Mouse (Mus musculus) adrenal gland, postnatal 14 days (tissue): ENCODE measurements around the gene Ola1. TPM values are rescaled to one million over a fixed set of nuclear protein-coding genes. Genes with fewer than 3 reads are reported as not detected.

Source experiments
- DNase-seq: peaks from one replicate; pipeline ENCODE4 v3.0.0; 2021; ENCODE audit warnings: mixed read lengths
- long read RNA-seq, 2 experiments: library from polyadenylated mRNA; stranded (forward); transcript quantifications; one replicate each; pipeline ENCODE4 v2.0.0; 2021
- total RNA-seq: library from RNA; stranded (reverse); gene quantifications from 2 replicates; pipeline ENCODE4 v1.2.3, GENCODE M21; 2021

Gene Ola1
- total RNA-seq: 45.0 and 47.3 TPM in 2 replicates
- long read RNA-seq, experiment 1, transcript Ola1-201 (11 exons, 2,175 nt): major isoform, 18 of 23 reads
- long read RNA-seq, experiment 1, partial matches to known transcripts: 2 of 23 reads
- long read RNA-seq, experiment 1, other reads (novel, unspliced or antisense): 1 of 23 reads
- long read RNA-seq, experiment 2, transcript Ola1-201 (11 exons, 2,175 nt): major isoform, 18 of 26 reads
- long read RNA-seq, experiment 2, partial matches to known transcripts: 7 of 26 reads
- long read RNA-seq, experiment 2, other reads (novel, unspliced or antisense): 1 of 26 reads

- no peak for DNase-seq
These were observed at the start of gene Ola1 for GRCm38 (mm10) chr2:73218913-73219312. Gene Ola1 (minus strand): TSS chr2:73218924.

- no peak for DNase-seq
These were observed 49.6 kb upstream of the Ola1 start for GRCm38 (mm10) chr2:73268281-73268680.

DNA sequence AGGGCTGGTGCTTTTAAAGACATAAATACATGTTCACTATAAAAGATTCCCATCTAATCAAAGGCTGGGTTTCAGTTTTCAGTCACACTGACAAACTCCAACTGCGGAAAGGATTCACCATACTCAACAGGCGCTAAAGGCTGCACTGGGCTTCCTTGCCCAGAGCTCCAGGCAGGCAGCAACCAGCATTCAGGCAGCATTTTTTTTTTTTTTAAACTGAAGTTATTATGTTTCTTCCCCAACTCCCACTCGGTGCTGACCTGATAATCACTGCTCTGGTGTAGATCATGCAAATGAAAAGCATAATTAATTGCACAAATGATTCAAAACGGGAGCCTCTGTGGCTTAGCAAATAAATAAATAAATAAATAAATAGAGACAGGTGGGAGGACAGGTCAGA, 49.1 kb upstream of the Ola1 start:
- DNase-seq: no peak

DNA sequence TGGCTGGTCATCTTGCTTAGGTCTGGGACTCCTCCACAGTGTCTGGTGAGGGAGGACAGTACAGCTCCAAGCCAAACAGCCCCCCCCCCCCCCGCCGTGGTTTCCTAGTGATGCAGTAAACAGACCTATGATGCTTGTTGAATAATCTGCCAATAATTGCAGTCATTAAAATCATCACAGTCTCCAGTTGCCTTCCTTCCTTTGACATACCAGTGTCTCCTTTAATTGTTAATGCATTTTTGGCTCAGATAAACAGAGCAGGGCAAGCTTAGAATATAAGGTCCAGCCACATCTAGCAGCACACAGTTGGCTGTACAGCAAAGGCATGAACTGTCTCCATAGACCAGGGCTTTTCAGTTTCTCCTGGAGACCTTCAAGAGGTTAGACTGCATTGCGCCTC, 48.5 kb upstream of the Ola1 start:
- DNase-seq: no peak

- no peak for DNase-seq
These were observed 47.9 kb upstream of the Ola1 start for GRCm38 (mm10) chr2:73266623-73267022.

DNA sequence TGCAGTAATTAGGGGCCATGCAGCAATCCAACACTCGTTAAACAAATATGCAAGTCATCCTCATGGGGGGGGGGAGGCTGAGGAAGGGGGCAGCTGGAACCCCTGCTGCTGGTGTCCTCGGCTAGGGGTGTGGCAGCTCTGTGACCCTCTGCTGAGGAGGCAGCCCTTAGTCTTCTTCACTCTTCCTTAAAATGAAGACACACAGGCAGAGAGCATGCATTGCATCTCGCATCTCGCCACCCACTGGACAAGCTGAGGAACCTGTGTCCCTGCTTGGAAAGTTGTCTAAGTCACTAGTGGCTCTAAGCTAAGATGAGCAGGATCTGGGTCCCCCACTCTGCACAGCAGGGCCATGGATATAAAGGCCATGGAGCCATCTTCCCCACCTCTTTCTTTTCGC, 47.3 kb upstream of the Ola1 start:
- DNase-seq: no peak

DNA sequence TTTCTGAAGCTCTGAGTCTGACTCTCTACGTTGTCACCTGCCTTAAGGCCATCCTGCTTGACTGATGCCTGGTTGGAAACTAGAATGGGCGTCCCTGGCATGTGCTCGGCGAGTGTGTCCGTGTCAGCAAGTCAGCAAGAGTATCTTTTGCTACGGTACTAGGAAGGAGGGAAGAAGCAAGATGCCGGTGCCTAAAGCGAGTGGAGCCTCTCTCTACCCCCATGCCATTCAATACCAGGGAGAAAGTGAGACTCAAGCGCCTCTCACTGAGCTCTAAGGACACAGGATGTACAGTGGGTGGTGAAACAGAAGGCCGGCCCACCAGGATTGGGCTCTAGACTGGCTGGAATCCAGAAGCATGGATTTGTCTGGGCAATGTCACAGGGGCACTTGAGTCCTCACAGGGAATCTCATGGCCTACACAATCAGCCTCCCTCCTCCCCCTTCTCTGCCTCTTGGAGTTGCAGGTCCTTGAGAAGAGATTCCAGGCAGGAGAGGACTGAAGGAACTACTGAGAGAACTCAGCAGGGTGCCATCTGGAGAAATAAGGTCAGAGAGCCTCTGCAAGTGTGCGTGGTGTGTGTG, 46.0 kb upstream of the Ola1 start:
- no peak for DNase-seq

- peak; percentile 23 for DNase-seq
These were observed 45.3 kb upstream of the Ola1 start for GRCm38 (mm10) chr2:73263794-73264610.

DNA sequence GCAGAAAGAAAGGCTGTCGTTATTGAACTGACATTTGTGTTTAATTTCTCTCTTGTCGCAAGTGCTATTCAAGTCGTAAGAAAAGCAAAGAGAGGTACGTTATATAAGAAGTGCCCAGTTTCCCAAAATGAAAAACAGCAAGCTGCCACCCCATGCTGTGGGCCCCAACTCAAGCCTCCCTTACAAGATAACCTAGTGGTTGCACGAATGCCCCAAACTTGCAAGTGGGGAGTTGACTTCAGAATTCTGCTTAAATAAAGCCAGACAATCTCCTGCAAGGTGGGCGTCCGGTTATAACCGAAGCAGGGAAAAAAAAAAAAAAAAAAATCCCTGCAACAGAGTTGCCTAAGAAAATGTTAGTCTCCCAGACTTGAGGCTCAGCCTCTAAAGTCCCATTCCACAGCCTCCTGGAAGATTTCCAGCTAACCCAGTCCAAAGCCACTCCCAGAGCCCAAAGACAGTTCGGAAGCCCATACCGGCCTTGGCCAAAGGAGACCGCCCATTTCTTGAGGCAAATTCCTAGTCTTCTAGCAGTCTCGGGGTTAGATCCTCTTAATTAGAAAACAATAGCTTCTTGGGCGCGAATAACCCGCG, 44.5 kb upstream of the Ola1 start:
- peak; percentile 33 for DNase-seq

GRCm38 (mm10) chr2:73248701-73249100, 30.0 kb upstream of the Ola1 start:
- DNase-seq: no peak

DNA sequence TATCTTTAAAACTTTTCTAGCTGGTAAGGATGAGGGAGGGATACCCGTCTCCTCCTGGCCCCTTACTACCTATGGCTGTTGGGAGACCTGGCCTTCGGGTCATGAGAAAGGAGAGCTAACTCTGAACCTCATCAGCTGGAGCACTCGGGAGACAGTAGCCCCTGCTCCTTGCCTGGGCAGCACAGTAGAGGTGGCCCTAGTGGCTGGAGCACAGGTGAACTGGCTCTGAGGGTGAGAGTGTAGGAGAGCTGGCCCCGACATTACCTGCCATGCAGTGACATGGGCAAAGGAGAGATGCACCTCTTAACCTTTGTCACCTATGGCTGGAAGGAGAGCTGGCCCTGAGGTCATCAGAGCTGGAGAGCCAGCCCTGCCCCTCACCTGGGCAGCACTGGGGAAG, 22.6 kb upstream of the Ola1 start:
- no peak for DNase-seq

- DNase-seq: no peak
These were observed 12.4 kb upstream of the Ola1 start for GRCm38 (mm10) chr2:73231081-73231480.

DNA sequence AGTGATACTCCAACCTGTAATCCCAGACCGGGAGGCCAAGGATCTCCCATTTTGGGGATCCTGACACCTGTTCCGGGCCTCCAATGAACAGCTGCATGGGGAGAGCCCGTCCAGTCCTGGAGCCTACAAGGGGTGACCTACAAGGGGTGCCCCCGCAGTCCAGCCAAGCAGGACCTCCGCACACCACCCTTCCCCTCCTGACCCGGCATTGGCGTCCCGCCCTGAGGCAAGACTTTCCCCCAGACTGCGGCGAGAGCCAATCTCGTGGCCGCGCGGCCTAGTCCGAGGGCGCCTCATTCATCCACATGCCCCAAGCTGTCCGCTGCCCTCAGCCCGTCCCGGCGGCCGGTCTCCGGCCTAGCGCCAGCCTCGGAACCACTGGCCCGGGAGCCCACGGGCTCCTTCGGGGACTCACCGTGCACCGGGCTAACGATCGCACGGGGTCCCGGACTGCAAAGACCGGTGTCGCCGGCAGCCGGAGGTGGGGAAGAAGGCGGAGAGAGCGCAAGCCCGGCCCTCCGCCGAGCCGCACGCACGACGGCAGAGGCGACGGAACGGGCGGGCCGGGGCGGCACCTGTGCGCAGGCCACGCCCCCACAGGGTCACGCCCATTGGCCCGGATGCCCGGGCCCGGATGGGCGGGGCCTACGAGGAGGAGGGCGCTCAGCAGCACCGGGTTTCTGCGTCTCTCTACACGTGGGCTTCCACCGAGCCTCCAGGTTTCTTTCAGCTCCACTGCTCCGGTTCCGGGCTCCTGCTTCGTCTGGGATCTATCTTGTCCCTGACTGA, 4.7 kb downstream of the Ola1 start:
- peak; percentile 97 for DNase-seq

DNA sequence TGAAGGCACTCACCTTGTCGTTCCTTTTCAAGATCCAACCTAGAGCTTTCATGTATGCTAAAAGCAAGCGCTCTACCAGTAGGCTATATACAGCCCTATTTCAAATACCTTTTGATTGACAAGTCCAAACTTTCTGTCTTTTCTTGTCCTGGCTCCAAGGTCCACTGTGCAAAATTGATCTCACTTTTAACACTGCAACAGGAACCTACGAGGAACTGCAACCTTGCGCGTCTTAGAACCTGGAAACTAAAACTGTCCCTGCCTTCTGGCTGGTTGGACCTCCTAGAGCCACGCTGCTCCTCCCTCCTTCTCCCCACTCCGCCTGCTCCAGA, 5.2 kb downstream of the Ola1 start:
- DNase-seq: no peak

DNA sequence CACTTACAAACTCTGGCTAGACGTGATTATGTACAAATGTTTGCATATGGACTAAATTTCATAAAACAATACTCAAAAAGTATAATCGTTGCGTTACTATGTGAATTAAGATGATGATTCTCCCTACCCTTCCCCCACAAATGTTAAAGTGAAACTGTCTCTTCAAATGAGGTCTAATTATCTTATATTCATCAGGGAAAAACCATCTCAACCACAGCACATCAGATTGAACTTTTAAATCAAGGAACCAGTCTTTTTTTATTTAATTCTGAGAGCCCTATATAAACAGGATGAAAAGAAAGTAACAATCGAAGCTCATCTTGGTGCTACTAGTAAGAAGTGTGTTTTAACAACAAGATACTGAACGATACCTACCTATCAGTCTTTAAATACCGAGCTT, 14.4 kb downstream of the Ola1 start:
- no peak for DNase-seq

DNA sequence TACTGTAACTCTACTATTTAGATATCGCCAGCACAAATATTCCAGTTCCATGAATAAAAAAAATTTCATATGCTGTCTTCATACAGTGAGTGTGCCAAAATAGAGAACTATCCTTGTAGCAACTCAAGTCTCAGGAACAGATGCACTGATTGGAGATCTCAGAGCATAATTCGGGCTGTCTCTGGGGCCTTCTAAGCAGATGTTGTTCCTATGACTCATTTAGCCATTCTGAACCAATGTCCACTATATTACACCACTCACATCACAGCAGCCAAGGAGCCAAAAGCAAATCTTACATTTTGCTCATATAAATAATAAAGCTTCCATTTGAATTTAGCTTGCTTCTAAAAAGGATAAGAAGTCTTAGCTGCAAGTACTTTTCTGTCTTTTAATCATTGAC, 30.2 kb downstream of the Ola1 start:
- no peak for DNase-seq

GRCm38 (mm10) chr2:73185185-73185584, 33.5 kb downstream of the Ola1 start:
- no peak for DNase-seq

DNA sequence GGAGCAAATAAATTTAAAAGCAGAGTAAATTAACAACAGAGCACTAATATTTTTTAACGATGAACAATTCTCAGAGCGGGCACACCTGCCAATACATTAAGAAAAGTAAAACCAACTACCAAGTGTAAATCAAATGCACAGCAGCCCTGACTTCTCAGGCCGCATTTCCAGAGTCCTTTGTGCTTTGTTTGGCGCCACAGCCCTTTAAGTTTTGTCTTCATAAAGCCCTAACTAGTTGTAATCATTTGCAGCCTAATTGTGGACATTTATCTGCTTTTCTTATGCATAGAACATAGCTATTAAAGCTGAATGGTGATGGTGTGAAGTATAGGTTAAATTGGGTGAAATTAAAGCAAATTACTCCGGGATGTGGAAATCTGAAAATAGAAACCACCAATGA, 49.2 kb downstream of the Ola1 start:
- no peak for DNase-seq

- DNase-seq: peak; percentile 73
These were observed 51.6 kb downstream of the Ola1 start for GRCm38 (mm10) chr2:73167126-73167525.

DNA sequence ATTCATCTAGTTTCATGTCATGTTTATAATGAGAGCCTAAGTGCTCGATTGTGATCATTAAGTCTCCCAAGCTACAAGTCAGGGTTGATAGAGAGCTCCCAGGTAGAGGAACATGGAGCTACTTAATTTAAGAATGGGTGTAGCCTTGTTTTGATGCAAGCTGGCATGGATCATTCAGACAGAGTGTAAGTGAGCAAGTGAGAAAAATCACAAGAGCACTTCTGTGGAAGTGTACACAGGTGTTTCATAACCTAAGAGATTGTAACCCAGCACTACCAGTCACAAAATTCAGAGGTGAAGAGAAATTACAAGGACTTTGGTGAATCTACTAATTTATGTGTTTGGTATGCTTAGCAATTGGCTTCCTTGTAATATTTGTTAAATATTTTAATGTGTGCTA, 54.1 kb downstream of the Ola1 start:
- no peak for DNase-seq

DNA sequence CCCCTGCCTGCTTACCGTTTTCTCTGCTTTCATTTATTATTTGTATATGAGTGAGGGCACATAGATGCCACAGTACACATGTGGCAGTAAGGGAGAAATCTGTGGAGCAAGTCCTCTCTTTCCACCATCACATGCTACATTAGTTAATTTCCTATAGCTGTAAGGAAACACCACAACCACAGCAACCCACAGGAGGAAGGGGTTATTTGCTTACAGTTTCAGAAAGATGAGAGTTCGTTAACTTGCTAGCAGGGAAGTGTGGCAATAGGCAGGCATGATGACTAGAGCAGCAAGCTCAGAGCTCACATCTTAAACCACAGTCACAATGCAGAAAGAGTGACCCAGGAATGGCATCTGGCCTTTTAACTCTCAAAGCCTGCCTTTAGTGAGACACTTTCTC, 58.0 kb downstream of the Ola1 start:
- no peak for DNase-seq

GRCm38 (mm10) chr2:73157202-73157601, 61.5 kb downstream of the Ola1 start:
- DNase-seq: no peak
